Comparison of ENCODE assay signal across 8 mouse cellular contexts in genomic region chr6:34760023-34760422, GRCm38 (mm10). TPM values are rescaled to one million over a fixed set of nuclear protein-coding genes. Genes with fewer than 3 reads are reported as not detected.
DNase-seq lines count a peak whose midpoint lies in the region; ATAC-seq lines count a peak whose summit lies in the region.

No protein-coding gene starts in this region.

- no peaks in the 10 kb centered on the region for H3K27me3 ChIP-seq in neural tube, embryonic 11.5 days (ENCODE audit: control insufficient read depth, insufficient read depth, low read length)
- H3K27me3 ChIP-seq in neural tube, embryonic 15.5 days (replicated peaks), result no peaks in the 10 kb centered on the region

- H3K9ac ChIP-seq in neural tube, embryonic 11.5 days (ENCODE audit: low read length), result no peak overlapping the region
- H3K9ac ChIP-seq in neural tube, embryonic 15.5 days (replicated peaks), result no peak overlapping the region

- ATAC-seq in neural tube, embryonic 11.5 days (ENCODE audit: insufficient read depth, low FRiP score, low TSS enrichment), result no peak
- ATAC-seq in neural tube, embryonic 15.5 days (ENCODE audit: low FRiP score), result no peak
- peak; percentile 80 for ATAC-seq in megakaryocyte-erythroid progenitor cell, adult 5-6 weeks (replicated peaks; ENCODE audit: low FRiP score, low TSS enrichment, poor library complexity, severe bottlenecking)

- no peak overlapping the region for H3K4me3 ChIP-seq in neural tube, embryonic 11.5 days (ENCODE audit: low read depth, low read length)
- H3K4me3 ChIP-seq in neural tube, embryonic 15.5 days (replicated peaks), result no peak overlapping the region

- intact Hi-C loops in heart, postnatal 14 days (cut with DNase I), result loop anchor here (5.0 kb wide), 1 partner anchor 157 kb away; no protein-coding TSS in a partner anchor

- H3K4me2 ChIP-seq in neural tube, embryonic 11.5 days (ENCODE audit: low read depth), result no peak overlapping the region
- no peak overlapping the region for H3K4me2 ChIP-seq in neural tube, embryonic 15.5 days

- H3K4me1 ChIP-seq in neural tube, embryonic 11.5 days (ENCODE audit: control insufficient read depth, insufficient read depth, low read length), result no peaks in the 10 kb centered on the region
- no peaks in the 10 kb centered on the region for H3K4me1 ChIP-seq in neural tube, embryonic 15.5 days

- WGBS in neural tube, embryonic 11.5 days, result 53% methylated on average over 4 of the region's 4 CpGs
- 43% methylated on average over 4 of the region's 4 CpGs for WGBS in neural tube, embryonic 15.5 days

- no peaks in the 10 kb centered on the region for H3K9me3 ChIP-seq in neural tube, embryonic 11.5 days (ENCODE audit: control insufficient read depth, low read length)
- no peaks in the 10 kb centered on the region for H3K9me3 ChIP-seq in neural tube, embryonic 15.5 days (replicated peaks)

- no peaks in the 10 kb centered on the region for H3K36me3 ChIP-seq in neural tube, embryonic 11.5 days (ENCODE audit: control insufficient read depth, insufficient read depth, low read length)
- 0 out of 2 replicates have a peak, but pooled peaks cover 4% of the 10 kb centered on the region for H3K36me3 ChIP-seq in neural tube, embryonic 15.5 days

- no peak overlapping the region for H3K27ac ChIP-seq in neural tube, embryonic 11.5 days (ENCODE audit: low read depth, low read length)
- H3K27ac ChIP-seq in neural tube, embryonic 15.5 days (replicated peaks), result no peak overlapping the region

- peak; percentile 42 for DNase-seq in gastrocnemius, adult 18-20 months (ENCODE audit: low spot score)
- no peak for DNase-seq in gastrocnemius, postnatal 25 days
- DNase-seq in neural tube, embryonic 11.5 days (ENCODE audit: low spot score), result peak; percentile 49
- peak; percentile 22 for DNase-seq in brain, embryonic 18.5 days (ENCODE audit: low read depth, low spot score)
- peak; percentile 52 to 64 for DNase-seq in heart, postnatal 14 days
- DNase-seq in urinary bladder, postnatal 10 days (ENCODE audit: low spot score), result no peak

RNA-seq across cellular contexts. Expression of gene Agbl3, which starts 20.2 kb away (rescaled TPM):
- 1 to 10 TPM in 1 of 2 experiments, under 1 TPM in 1; 0.90 to 1.6 TPM for total RNA-seq in gastrocnemius, adult 18-20 months (2021)
- 1 to 10 TPM; 2.5 to 3.2 TPM for total RNA-seq in gastrocnemius, postnatal 25 days (2021)
- polyA plus RNA-seq in neural tube, embryonic 11.5 days (2014; fragmentation: Nextera tagmentation; extraction: Ambion mirVana), result 5.7 and 6.2 TPM in 2 replicates
- 12.1 and 13.0 TPM in 2 replicates for polyA plus RNA-seq in neural tube, embryonic 15.5 days (2015; fragmentation: Nextera tagmentation; extraction: Ambion mirVana)
- total RNA-seq in heart, postnatal 14 days (2021), result 1 to 10 TPM; 4.6 to 5.9 TPM
- total RNA-seq in megakaryocyte-erythroid progenitor cell, adult 5-6 weeks (2014; fragmentation: Nextera tagmentation), result 4.5 and 7.0 TPM in 2 replicates
- 5.5 and 8.9 TPM in 2 replicates for total RNA-seq in megakaryocyte-erythroid progenitor cell, adult 5-6 weeks (2017)

Comparison
In these comparisons a context has a peak if more than half of its experiments do, and no peak if none do; other contexts are left out.
1. DNase-seq: peak in gastrocnemius, adult 18-20 months (single experiment), neural tube, embryonic 11.5 days (single experiment), brain, embryonic 18.5 days (single experiment) and heart, postnatal 14 days (2 of 2); none in gastrocnemius, postnatal 25 days (single experiment) and urinary bladder, postnatal 10 days (single experiment).